Mouse (Mus musculus): Measurements from ENCODE around the gene Mob3a. TPM values are rescaled to one million over a fixed set of nuclear protein-coding genes. Genes with fewer than 3 reads are reported as not detected.

Mob3a gene
- polyA plus RNA-seq (2015; fragmentation: Nextera tagmentation; extraction: Ambion mirVana): 47.9 and 51.6 TPM in 2 replicates

DNA sequence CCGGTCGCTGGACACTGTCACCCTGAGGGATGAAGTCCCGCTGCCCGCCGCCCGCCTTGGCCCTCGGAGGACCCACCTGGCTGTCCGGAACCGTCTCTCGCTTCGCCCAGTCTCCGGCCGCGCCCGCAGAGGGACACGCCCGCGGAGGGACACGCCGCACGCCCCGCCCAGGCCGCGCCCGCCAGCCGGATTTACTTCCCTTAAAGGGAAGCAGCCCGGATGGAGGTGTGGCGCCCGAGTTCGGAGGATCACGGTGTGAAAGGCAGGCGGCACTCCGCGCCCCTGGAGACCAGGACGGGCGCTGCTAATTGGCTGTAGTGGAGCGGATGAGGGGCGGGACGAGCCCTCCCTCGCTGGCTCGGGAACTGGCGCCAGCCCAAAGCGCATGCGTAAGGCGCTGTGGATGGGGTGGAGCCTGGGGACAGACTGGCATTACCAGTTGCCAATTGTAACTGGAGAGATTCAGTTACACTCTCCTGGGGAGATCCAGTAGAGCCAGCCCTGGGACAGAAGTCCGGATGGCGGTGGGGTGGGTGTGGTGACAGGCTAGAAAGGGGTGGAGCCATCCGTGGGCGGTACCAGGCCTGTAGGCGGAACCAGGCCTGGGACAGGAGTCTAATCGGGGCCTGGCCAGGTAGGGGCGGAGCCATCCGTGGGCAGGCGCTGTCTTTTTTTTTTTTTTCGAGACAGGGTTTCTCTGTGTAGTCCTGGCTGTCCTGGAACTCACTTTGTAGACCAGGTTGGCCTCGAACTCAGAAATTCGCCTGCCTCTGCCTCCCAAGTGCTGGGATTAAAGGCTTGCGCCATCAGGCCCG is at the start of gene Mob3a, which contains the start of gene Izumo4:
Mob3a (minus strand) TSS at position 257 of the 815 bp plus-strand sequence.
Izumo4 (plus strand) TSS at position 464 of the 815 bp plus-strand sequence.
- no peaks in the 10 kb centered on the region for H3K27me3 ChIP-seq
- H3K9ac ChIP-seq: peak within 1 kb of the TSS; percentile 83
- no peaks in the 10 kb centered on the region for H3K9me3 ChIP-seq (replicated peaks)
- H3K4me3 ChIP-seq: peak within 1 kb of the TSS; percentile 74
- H3K27ac ChIP-seq: peak within 1 kb of the TSS; percentile 88
- peaks cover 25% of the 10 kb centered on the region for H3K36me3 ChIP-seq (ENCODE audit: poor library complexity, severe bottlenecking)
- H3K4me1 ChIP-seq: peaks cover 49% of the 10 kb centered on the region
- peak within 1 kb of the TSS; percentile 75 for H3K4me2 ChIP-seq
- peak; percentile 97 for ATAC-seq
- under 1% methylated on average over 57 of the region's 59 CpGs for WGBS

GRCm38 (mm10) chr10:80751188-80751832 is 49.5 kb upstream of the Mob3a start:
- no peak overlapping the region for H3K27ac ChIP-seq
- 0 out of 2 replicates have a peak, but pooled peaks cover 2% of the 10 kb centered on the region for H3K27me3 ChIP-seq
- peak overlapping the region; percentile 38 for H3K4me2 ChIP-seq
- ATAC-seq: no peak
- no peaks in the 10 kb centered on the region for H3K36me3 ChIP-seq (ENCODE audit: poor library complexity, severe bottlenecking)
- peak overlapping the region; percentile 3; the same call in 1 of the 2 replicates for H3K9ac ChIP-seq
- H3K4me3 ChIP-seq: peak overlapping the region; percentile 12; the same call in 1 of the 2 replicates
- 17% methylated on average over 16 of the region's 16 CpGs for WGBS
- H3K4me1 ChIP-seq: peaks cover 23% of the 10 kb centered on the region
- no peaks in the 10 kb centered on the region for H3K9me3 ChIP-seq (replicated peaks)

GRCm38 (mm10) chr10:80748609-80749008 is 46.8 kb upstream of the Mob3a start:
- no peak overlapping the region for H3K27ac ChIP-seq
- peaks cover 10% of the 10 kb centered on the region for H3K4me1 ChIP-seq
- no peak overlapping the region for H3K4me2 ChIP-seq
- no peaks in the 10 kb centered on the region for H3K9me3 ChIP-seq (replicated peaks)
- no peak overlapping the region for H3K9ac ChIP-seq
- no peak overlapping the region for H3K4me3 ChIP-seq
- 0 out of 2 replicates have a peak, but pooled peaks cover 7% of the 10 kb centered on the region for H3K27me3 ChIP-seq
- no peaks in the 10 kb centered on the region for H3K36me3 ChIP-seq (ENCODE audit: poor library complexity, severe bottlenecking)
- WGBS: 15% methylated on average over 6 of the region's 6 CpGs
- no peak for ATAC-seq

DNA sequence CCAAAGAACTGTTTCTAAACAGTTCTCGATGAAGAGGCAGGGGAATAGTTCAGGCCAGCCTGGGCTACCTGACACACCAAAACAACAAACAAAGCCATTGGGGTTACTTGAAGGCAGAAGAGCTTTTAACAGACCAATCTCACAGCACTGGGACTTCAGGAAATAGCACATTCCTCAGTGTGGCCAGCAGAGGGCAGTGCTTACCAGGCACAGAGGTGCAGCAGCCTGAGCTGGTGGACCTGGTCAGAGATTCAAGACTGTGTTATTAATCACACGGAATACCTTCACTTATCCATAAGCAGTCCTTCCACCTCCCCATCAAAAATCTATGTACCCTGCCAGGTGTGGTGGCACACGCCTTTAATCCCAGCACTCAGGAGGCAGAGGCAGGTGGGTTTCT is 45.6 kb upstream of the Mob3a start:
- WGBS: 20% methylated on average over 3 of the region's 3 CpGs
- Histone ChIP-seq H3K4me1 (peaks cover 13% of the 10 kb centered on the region), H3K9ac (no peak overlapping the region), H3K27me3 (0 out of 2 replicates have a peak, but pooled peaks cover 7% of the 10 kb centered on the region), H3K4me3 (no peak overlapping the region), H3K4me2 (no peak overlapping the region), H3K27ac (no peak overlapping the region), H3K36me3 (ENCODE audit: poor library complexity, severe bottlenecking) (no peaks in the 10 kb centered on the region), H3K9me3 (replicated peaks) (no peaks in the 10 kb centered on the region)
- ATAC-seq: no peak

- Histone ChIP-seq H3K36me3 (ENCODE audit: poor library complexity, severe bottlenecking) (no peaks in the 10 kb centered on the region), H3K27ac (no peak overlapping the region), H3K4me1 (peaks cover 26% of the 10 kb centered on the region), H3K4me2 (no peak overlapping the region), H3K9ac (no peak overlapping the region), H3K27me3 (0 out of 2 replicates have a peak, but pooled peaks cover 7% of the 10 kb centered on the region), H3K4me3 (no peak overlapping the region), H3K9me3 (replicated peaks) (no peaks in the 10 kb centered on the region)
- WGBS: 45% methylated on average over 5 of the region's 5 CpGs
- ATAC-seq: no peak
Observed at GRCm38 (mm10) chr10:80744262-80744661, 42.5 kb upstream of the Mob3a start.

GRCm38 (mm10) chr10:80742180-80742978 is 40.6 kb upstream of the Mob3a start, which contains the start of gene Ap3d1:
Gene Ap3d1, minus strand, starts transcription at chr10:80742264.
- Histone ChIP-seq H3K36me3 (ENCODE audit: poor library complexity, severe bottlenecking) (peaks cover 9% of the 10 kb centered on the region), H3K4me1 (peaks cover 34% of the 10 kb centered on the region), H3K9me3 (replicated peaks) (no peaks in the 10 kb centered on the region), H3K4me2 (peak within 1 kb of the TSS; percentile 99), H3K27me3 (0 out of 2 replicates have a peak, but pooled peaks cover 7% of the 10 kb centered on the region), H3K4me3 (peak within 1 kb of the TSS; percentile 99), H3K9ac (peak within 1 kb of the TSS; percentile 98), H3K27ac (peak within 1 kb of the TSS; percentile 78)
- 3% methylated on average over 25 of the region's 25 CpGs for WGBS
- peak; percentile 100 for ATAC-seq

- H3K4me1 ChIP-seq: peaks cover 40% of the 10 kb centered on the region
- H3K27ac ChIP-seq: peak overlapping the region; percentile 78
- H3K4me2 ChIP-seq: peak overlapping the region; percentile 99
- ATAC-seq: no peak; the same call in 1 of the 2 replicates
- H3K9me3 ChIP-seq (replicated peaks): no peaks in the 10 kb centered on the region
- peaks cover 15% of the 10 kb centered on the region for H3K36me3 ChIP-seq (ENCODE audit: poor library complexity, severe bottlenecking)
- H3K9ac ChIP-seq: peak overlapping the region; percentile 98
- peak overlapping the region; percentile 99 for H3K4me3 ChIP-seq
- H3K27me3 ChIP-seq: 0 out of 2 replicates have a peak, but pooled peaks cover 7% of the 10 kb centered on the region
- WGBS: 0% methylated on average over 45 of the region's 46 CpGs
Observed at GRCm38 (mm10) chr10:80741634-80742179, 39.9 kb upstream of the Mob3a start.

DNA sequence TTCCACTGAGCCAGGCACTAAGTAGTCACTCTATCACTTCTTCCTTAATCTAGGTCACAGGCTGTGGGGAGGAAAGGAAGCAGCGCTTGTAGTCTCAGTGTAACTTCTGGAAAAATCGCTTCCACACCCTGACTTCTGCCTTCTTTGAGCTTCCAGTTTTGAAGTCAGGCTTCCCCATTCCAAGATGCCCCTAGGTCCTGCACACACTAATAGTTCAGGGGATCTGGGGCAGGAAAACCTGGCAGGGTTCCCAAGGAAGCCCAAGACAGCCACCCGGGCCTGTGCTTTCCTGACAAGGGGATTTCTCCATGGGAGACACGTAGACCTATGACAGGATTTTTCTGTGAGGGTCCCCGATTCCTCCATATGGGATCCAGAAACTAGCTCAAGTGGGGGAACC is 39.4 kb upstream of the Mob3a start:
- no peak for ATAC-seq
- Histone ChIP-seq H3K27ac (no peak overlapping the region), H3K27me3 (0 out of 2 replicates have a peak, but pooled peaks cover 4% of the 10 kb centered on the region), H3K36me3 (ENCODE audit: poor library complexity, severe bottlenecking) (peaks cover 15% of the 10 kb centered on the region), H3K4me2 (peak overlapping the region; percentile 99), H3K9me3 (replicated peaks) (no peaks in the 10 kb centered on the region), H3K4me3 (peak overlapping the region; percentile 99), H3K9ac (peak overlapping the region; percentile 98), H3K4me1 (peaks cover 40% of the 10 kb centered on the region)
- 36% methylated on average over 5 of the region's 5 CpGs for WGBS

- 71% methylated on average over 1 of the region's 1 CpGs for WGBS
- no peaks in the 10 kb centered on the region for H3K9me3 ChIP-seq (replicated peaks)
- no peak for ATAC-seq
- H3K9ac ChIP-seq: no peak overlapping the region
- peaks cover 40% of the 10 kb centered on the region for H3K4me1 ChIP-seq
- no peak overlapping the region for H3K4me2 ChIP-seq
- H3K27ac ChIP-seq: no peak overlapping the region
- no peaks in the 10 kb centered on the region for H3K27me3 ChIP-seq
- H3K4me3 ChIP-seq: no peak overlapping the region
- peaks cover 28% of the 10 kb centered on the region for H3K36me3 ChIP-seq (ENCODE audit: poor library complexity, severe bottlenecking)
Observed at GRCm38 (mm10) chr10:80738657-80739056, 36.9 kb upstream of the Mob3a start.

GRCm38 (mm10) chr10:80736731-80737130 is 35.0 kb upstream of the Mob3a start:
- no peaks in the 10 kb centered on the region for H3K9me3 ChIP-seq (replicated peaks)
- H3K27me3 ChIP-seq: no peaks in the 10 kb centered on the region
- peaks cover 36% of the 10 kb centered on the region for H3K4me1 ChIP-seq
- peaks cover 45% of the 10 kb centered on the region for H3K36me3 ChIP-seq (ENCODE audit: poor library complexity, severe bottlenecking)
- no peak overlapping the region for H3K4me3 ChIP-seq
- ATAC-seq: no peak; the same call in 1 of the 2 replicates
- H3K4me2 ChIP-seq: no peak overlapping the region
- no peak overlapping the region for H3K9ac ChIP-seq
- WGBS: 75% methylated on average over 5 of the region's 5 CpGs
- H3K27ac ChIP-seq: peak overlapping the region; percentile 60

GRCm38 (mm10) chr10:80732611-80733101 is 30.9 kb upstream of the Mob3a start:
- no peak overlapping the region for H3K27ac ChIP-seq
- H3K4me3 ChIP-seq: no peak overlapping the region
- no peak overlapping the region for H3K9ac ChIP-seq
- no peaks in the 10 kb centered on the region for H3K9me3 ChIP-seq (replicated peaks)
- no peak overlapping the region for H3K4me2 ChIP-seq
- 93% methylated on average over 6 of the region's 6 CpGs for WGBS
- H3K36me3 ChIP-seq (ENCODE audit: poor library complexity, severe bottlenecking): peaks cover 80% of the 10 kb centered on the region
- H3K27me3 ChIP-seq: no peaks in the 10 kb centered on the region
- peaks cover 9% of the 10 kb centered on the region for H3K4me1 ChIP-seq
- no peak for ATAC-seq

Data from forebrain, embryonic 13.5 days (tissue).